Mouse (Mus musculus): Measurements from ENCODE around the gene Slc28a3. TPM values are rescaled to one million over a fixed set of nuclear protein-coding genes. Genes with fewer than 3 reads are reported as not detected.
A peak's percentile ranks its signal among the peaks of the same experiment; 100 is the strongest.

Slc28a3 gene
- total and polyA plus RNA-seq, 3 experiments: 0.33 TPM; not detected in 2

DNA sequence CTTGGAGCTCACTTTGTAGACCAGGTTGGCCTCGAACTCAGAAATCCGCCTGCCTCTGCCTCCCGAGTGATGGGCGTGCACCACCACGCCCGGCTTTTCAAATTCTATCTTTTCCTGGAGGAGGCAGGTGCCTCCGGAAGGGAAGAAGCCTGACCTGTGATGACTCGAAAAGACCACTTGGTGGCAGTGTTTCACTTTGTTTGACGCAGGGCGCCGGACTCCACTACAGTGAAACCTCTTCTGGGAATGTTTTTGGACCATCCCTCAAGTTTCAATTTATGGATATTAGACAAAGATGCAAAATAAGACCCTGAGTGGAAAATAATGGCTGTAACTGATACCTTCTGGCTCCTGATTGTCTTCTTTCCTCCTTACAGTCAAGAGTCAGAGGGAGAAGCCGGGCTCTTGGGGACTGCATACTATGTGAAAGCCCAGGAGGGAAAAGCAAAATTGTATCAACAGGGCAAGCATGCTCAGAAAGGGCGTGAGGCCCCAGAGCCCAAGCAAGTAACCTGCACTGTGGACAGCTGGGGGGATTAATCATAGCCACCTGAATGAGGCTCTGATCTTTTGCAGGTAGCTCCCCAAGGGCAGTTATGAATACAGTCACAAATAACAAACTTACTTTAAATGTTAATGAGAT is 26.8 kb upstream of the Slc28a3 start:
- Histone ChIP-seq H3K36me3 (replicated peaks) (no peaks in the 10 kb centered on the region), H3K4me1 (ENCODE audit: insufficient read depth, low read depth, low read length) (no peaks in the 10 kb centered on the region), H3K9me3 (replicated peaks) (no peaks in the 10 kb centered on the region), H3K27me3 (ENCODE audit: insufficient read depth, low read length) (no peaks in the 10 kb centered on the region), H3K4me3 (ENCODE audit: low read depth, low read length) (no peak overlapping the region)
- TF ChIP-seq CTCF (IDR thresholded peaks at IDR 0.05; ENCODE audit: low read depth, low read length): peak; percentile 24; the same call in 1 of the 2 replicates
- TF ChIP-seq GATA2 (IDR thresholded peaks at IDR 0.05; ENCODE audit: borderline replicate concordance, low read depth, low read length): no peak
- DNase-seq (ENCODE audit: low spot score) (no peak), ATAC-seq (ENCODE audit: extremely low read depth, insufficient number of reproducible peaks, low FRiP score, poor library complexity, severe bottlenecking) (no peak)

DNA sequence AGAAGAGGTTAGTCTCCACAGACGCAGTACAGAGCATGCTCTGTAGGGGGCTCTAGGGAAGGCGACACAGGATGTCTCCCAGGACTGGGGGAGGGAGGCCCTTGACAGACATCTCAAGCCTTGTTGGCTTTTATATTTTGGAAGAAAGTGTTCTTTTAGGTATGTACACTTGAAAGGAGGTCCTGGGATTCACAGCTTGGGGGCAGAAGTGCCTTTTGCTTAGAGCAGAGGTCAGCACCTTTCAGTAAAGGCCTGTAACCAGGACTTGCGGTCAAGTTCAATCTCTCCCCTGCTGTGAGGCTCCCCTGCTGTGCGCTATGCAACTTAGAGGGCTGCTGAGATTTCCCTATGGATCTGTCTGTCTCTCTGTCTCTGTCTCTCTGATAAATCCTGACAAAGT is 23.2 kb upstream of the Slc28a3 start:
- ATAC-seq (ENCODE audit: extremely low read depth, insufficient number of reproducible peaks, low FRiP score, poor library complexity, severe bottlenecking) (no peak), DNase-seq (ENCODE audit: low spot score) (no peak)
- Histone ChIP-seq H3K27me3 (ENCODE audit: insufficient read depth, low read length) (no peaks in the 10 kb centered on the region), H3K9me3 (replicated peaks) (no peaks in the 10 kb centered on the region), H3K4me1 (ENCODE audit: insufficient read depth, low read depth, low read length) (no peaks in the 10 kb centered on the region), H3K36me3 (replicated peaks) (no peaks in the 10 kb centered on the region), H3K4me3 (ENCODE audit: low read depth, low read length) (no peak overlapping the region)
- no peak for TF ChIP-seq POLR2AphosphoS5 (IDR thresholded peaks at IDR 0.05; ENCODE audit: insufficient replicate concordance, low read depth, low read length)
- TF ChIP-seq CTCF (IDR thresholded peaks at IDR 0.05; ENCODE audit: low read depth, low read length): no peak
- no peak for TF ChIP-seq TAL1 (conservative IDR thresholded peaks at IDR 0.05; ENCODE audit: low read depth, low read length)
- no peak for TF ChIP-seq GATA1 (IDR thresholded peaks at IDR 0.05; ENCODE audit: borderline replicate concordance, low read length)
- TF ChIP-seq GATA2 (IDR thresholded peaks at IDR 0.05; ENCODE audit: borderline replicate concordance, low read depth, low read length): no peak

DNA sequence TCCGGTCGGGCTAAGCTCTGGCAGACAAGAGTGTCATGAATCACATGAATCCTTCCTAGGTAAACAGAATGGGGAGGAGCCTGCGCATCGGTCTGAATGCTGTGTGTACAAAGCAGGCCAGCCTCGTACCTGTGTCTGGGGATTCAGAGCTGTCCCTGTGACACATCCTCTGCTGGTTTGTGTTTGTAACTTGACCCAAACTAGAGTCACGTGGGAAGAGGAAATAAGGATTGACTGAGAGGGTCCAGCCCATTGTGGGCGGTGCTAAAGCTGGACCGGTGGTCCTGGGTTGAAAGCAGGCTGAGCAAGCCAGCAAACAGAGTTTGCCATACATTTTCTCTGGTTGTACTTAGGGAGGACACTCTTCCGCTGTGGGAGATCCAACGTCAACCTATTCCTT is 20.1 kb upstream of the Slc28a3 start:
- no peak overlapping the region for H3K4me3 ChIP-seq (ENCODE audit: low read depth, low read length)
- H3K27me3 ChIP-seq (ENCODE audit: insufficient read depth, low read length): no peaks in the 10 kb centered on the region
- ATAC-seq (ENCODE audit: extremely low read depth, insufficient number of reproducible peaks, low FRiP score, poor library complexity, severe bottlenecking) (no peak), DNase-seq (ENCODE audit: low spot score) (no peak)
- no peaks in the 10 kb centered on the region for H3K9me3 ChIP-seq (replicated peaks)
- no peaks in the 10 kb centered on the region for H3K4me1 ChIP-seq (ENCODE audit: insufficient read depth, low read depth, low read length)
- H3K36me3 ChIP-seq (replicated peaks): no peaks in the 10 kb centered on the region
- TF ChIP-seq TAL1 (conservative IDR thresholded peaks at IDR 0.05; ENCODE audit: low read depth, low read length) (no peak), CTCF (IDR thresholded peaks at IDR 0.05; ENCODE audit: low read depth, low read length) (no peak), GATA2 (IDR thresholded peaks at IDR 0.05; ENCODE audit: borderline replicate concordance, low read depth, low read length) (no peak), POLR2AphosphoS5 (IDR thresholded peaks at IDR 0.05; ENCODE audit: insufficient replicate concordance, low read depth, low read length) (no peak), GATA1 (IDR thresholded peaks at IDR 0.05; ENCODE audit: borderline replicate concordance, low read length) (no peak)

DNA sequence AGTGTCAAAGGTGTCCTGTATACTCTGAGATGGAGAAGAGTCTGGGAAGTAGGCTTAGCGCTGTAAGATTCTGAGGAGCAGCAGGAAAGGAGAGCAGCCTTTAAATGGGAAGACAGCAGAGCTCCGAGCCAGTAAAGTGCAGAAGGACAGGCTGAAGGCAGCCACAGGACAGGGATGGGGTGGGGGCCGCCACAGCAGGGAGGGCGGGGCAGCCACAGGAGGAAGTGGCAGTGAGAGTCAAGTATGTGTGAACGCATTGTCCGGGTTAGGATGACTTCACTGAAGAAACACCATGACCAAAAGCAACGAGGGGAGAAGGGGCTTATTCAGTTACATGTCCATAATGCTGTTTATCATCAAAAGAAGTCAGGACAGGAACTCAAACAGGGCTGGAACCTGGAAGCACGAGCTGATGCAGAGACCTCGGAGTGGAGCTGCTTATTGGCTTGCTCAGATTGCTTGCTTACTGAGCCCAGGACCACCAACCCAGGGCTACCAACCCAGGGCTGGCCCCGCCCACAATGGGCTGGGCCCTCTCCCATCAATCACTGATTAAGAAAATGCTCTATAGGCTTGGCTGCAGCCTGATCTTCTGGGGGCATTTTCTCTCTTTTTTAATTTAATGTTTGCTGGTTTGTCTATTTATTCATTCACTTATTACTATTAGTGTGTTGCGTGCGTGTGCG is 18.8 kb upstream of the Slc28a3 start:
- ATAC-seq (ENCODE audit: extremely low read depth, insufficient number of reproducible peaks, low FRiP score, poor library complexity, severe bottlenecking): no peak
- Histone ChIP-seq H3K4me1 (ENCODE audit: insufficient read depth, low read depth, low read length) (no peaks in the 10 kb centered on the region), H3K4me3 (ENCODE audit: low read depth, low read length) (no peak overlapping the region), H3K27me3 (ENCODE audit: insufficient read depth, low read length) (no peaks in the 10 kb centered on the region), H3K36me3 (replicated peaks) (no peaks in the 10 kb centered on the region), H3K9me3 (replicated peaks) (no peaks in the 10 kb centered on the region)
- TF ChIP-seq CTCF (IDR thresholded peaks at IDR 0.05; ENCODE audit: low read depth, low read length) (no peak), POLR2AphosphoS5 (IDR thresholded peaks at IDR 0.05; ENCODE audit: insufficient replicate concordance, low read depth, low read length) (no peak), GATA1 (IDR thresholded peaks at IDR 0.05; ENCODE audit: borderline replicate concordance, low read length) (no peak), TAL1 (conservative IDR thresholded peaks at IDR 0.05; ENCODE audit: low read depth, low read length) (no peak)
- DNase-seq (ENCODE audit: low spot score): no peak

DNA sequence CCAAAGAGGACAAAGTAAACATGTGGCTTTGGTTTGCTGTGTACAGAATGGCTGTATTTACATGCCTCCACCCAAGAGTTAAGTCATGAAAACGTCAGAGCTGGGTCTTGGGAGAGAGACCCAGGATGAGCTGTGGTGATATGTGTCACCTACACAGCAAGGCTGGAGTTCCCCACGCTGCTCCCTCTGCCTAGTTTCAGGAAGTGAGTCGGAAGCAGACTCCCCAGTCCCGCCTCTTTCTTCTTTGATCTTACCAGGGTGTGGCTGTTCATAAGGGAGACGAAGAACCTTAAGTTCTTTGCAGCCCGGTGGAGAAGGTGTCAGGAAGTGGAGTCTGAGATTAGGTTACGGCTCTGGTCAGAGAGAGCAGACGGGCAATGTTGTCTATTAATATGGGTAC is 12.0 kb upstream of the Slc28a3 start:
- H3K4me1 ChIP-seq (ENCODE audit: insufficient read depth, low read depth, low read length): no peaks in the 10 kb centered on the region
- ATAC-seq (ENCODE audit: extremely low read depth, insufficient number of reproducible peaks, low FRiP score, poor library complexity, severe bottlenecking) (no peak), DNase-seq (ENCODE audit: low spot score) (no peak)
- H3K36me3 ChIP-seq (replicated peaks): no peaks in the 10 kb centered on the region
- H3K4me3 ChIP-seq (ENCODE audit: low read depth, low read length): no peak overlapping the region
- no peaks in the 10 kb centered on the region for H3K9me3 ChIP-seq (replicated peaks)
- TF ChIP-seq CTCF (IDR thresholded peaks at IDR 0.05; ENCODE audit: low read depth, low read length) (no peak), POLR2AphosphoS5 (IDR thresholded peaks at IDR 0.05; ENCODE audit: insufficient replicate concordance, low read depth, low read length) (no peak), TAL1 (conservative IDR thresholded peaks at IDR 0.05; ENCODE audit: low read depth, low read length) (no peak), GATA2 (IDR thresholded peaks at IDR 0.05; ENCODE audit: borderline replicate concordance, low read depth, low read length) (no peak), GATA1 (IDR thresholded peaks at IDR 0.05; ENCODE audit: borderline replicate concordance, low read length) (no peak)
- H3K27me3 ChIP-seq (ENCODE audit: insufficient read depth, low read length): no peaks in the 10 kb centered on the region

DNA sequence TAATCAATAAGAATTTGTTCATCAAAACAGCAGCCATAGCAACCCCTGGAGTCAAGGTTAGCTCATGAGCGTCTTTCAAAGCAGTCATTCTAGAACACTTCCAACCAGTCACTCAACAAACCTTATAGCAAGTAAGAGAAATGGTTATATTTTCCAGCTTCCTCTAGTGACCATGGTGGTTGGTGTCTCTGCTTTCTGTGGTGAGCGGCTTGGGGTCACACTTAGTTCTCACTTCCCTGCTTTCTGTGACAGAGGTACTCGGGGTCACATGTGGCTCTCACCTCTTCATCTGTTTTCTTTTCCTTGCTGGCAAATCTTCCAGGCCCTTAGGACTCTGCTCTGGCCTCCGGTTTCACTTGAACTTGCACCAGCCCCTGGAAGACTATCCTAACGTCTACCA is 8.6 kb upstream of the Slc28a3 start:
- H3K27me3 ChIP-seq (ENCODE audit: insufficient read depth, low read length): no peaks in the 10 kb centered on the region
- H3K4me3 ChIP-seq (ENCODE audit: low read depth, low read length): no peak overlapping the region
- ATAC-seq (ENCODE audit: extremely low read depth, insufficient number of reproducible peaks, low FRiP score, poor library complexity, severe bottlenecking) (no peak), DNase-seq (ENCODE audit: low spot score) (no peak)
- TF ChIP-seq TAL1 (conservative IDR thresholded peaks at IDR 0.05; ENCODE audit: low read depth, low read length) (no peak), GATA1 (IDR thresholded peaks at IDR 0.05; ENCODE audit: borderline replicate concordance, low read length) (no peak), CTCF (IDR thresholded peaks at IDR 0.05; ENCODE audit: low read depth, low read length) (no peak), POLR2AphosphoS5 (IDR thresholded peaks at IDR 0.05; ENCODE audit: insufficient replicate concordance, low read depth, low read length) (no peak), GATA2 (IDR thresholded peaks at IDR 0.05; ENCODE audit: borderline replicate concordance, low read depth, low read length) (no peak)
- no peaks in the 10 kb centered on the region for H3K36me3 ChIP-seq (replicated peaks)
- no peaks in the 10 kb centered on the region for H3K9me3 ChIP-seq (replicated peaks)
- no peaks in the 10 kb centered on the region for H3K4me1 ChIP-seq (ENCODE audit: insufficient read depth, low read depth, low read length)

All from G1E (cell line).